Mouse (Mus musculus) adrenal gland (tissue): ENCODE measurements around the gene Syt9.

Experiments used
- intact Hi-C: fragments of 180-260 bp; cut with DNase I; formaldehyde crosslinking; loops from one replicate; pipeline ENCODE4 v1.15.1; 2025
- long read RNA-seq, 2 experiments: library from polyadenylated mRNA; unstranded; transcript quantifications; one replicate each; pipeline ENCODE4 v2.0.0; 2020; ENCODE audit warnings: borderline replicate concordance in 1 of 2; ENCODE audit not compliant: insufficient replicate concordance in 1 of 2

Gene Syt9
- long read RNA-seq, experiment 1, partial matches to known transcripts: 2 of 3 reads
- long read RNA-seq, experiment 1, other reads (novel, unspliced or antisense): 1 of 3 reads
- long read RNA-seq, experiment 2: 0 reads

DNA sequence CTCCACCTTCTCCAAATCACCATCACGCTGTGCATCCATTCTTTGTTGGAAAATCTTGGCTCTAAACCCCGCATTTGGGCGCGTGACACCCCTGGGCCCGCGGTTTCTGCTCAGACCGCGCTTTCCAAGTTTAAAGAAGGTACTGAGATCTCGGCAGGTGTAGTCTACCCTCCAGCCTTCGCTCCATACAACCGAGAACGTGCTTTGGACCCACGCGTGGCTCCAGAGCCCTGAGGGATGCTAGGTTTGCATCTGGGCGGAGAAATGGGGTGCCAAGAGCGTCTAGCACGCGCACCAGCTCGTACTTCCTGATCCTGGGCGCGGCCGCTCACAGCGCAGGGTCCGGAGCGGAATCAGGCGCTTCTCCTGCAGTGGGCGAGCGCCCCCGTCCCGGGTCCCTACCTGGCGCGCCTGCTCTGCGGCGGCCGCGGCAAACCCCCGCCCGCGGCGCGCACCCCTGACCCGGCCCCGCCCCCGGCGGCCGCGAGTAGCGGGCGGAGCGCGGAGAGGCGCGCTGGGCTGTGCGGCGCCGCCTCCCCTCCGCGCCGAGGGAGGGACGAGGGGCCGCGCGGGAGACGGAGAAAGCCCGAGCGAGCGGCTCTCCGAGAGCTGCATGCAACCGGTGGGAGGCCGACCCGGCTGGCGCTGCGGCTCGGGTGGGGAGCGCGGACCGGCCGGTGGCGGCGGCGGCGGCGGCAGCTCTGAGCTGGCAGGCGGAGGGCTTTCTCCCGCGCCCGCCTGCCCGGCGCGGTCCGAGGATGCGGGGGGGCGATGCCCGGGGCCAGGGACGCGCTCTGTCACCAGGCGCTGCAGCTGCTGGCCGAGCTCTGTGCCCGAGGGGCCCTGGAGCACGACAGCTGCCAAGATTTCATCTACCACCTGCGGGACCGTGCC lies at the start of gene Syt9:
Syt9 (plus strand) TSS at position 497 of the 894 bp plus-strand sequence.
- intact Hi-C loops: no loop called here

DNA sequence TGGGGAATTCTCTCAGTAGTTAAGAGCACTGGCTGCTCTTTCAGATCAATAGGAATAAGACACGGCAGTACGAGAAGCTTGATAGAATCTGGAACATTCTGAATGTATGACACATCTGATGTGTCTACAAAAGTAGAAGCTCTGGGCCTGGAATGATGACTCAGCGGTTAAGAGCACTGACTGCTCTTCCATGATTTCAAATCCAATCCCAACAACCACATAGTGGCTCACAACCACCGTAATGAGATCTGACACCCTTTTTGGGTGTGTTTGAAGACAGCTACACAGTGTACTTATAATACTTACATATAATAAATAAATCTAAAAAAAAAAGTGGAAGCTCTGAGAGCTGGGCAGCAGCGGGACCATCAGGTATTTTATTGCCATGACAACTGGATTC lies 31.5 kb upstream of the Syt9 start:
- intact Hi-C loops: no loop called here

DNA sequence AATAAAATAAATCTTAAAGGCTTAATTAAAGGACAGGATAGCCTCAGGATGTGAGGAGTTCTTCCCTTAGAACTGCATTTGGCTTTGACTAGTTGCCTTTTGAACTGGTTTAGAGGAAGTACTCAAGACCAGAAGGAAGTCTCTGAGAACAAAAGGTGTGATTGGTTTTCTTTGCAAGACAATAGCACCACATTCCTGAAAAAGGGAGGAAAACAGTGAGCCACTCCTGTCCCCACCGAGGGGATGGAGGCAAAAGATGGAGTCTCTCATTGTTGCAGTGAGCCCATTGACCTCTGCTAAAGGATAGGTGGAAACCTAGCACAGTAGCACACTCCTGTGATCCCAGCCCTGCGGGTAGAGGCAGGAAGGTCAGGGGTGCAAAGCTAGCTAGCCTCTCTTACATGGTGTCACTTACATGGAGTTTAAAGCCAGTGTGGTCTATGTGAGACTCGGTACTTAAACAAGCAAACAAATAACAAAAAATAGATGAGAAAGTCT lies 30.9 kb upstream of the Syt9 start:
- intact Hi-C loops: no loop called here

DNA sequence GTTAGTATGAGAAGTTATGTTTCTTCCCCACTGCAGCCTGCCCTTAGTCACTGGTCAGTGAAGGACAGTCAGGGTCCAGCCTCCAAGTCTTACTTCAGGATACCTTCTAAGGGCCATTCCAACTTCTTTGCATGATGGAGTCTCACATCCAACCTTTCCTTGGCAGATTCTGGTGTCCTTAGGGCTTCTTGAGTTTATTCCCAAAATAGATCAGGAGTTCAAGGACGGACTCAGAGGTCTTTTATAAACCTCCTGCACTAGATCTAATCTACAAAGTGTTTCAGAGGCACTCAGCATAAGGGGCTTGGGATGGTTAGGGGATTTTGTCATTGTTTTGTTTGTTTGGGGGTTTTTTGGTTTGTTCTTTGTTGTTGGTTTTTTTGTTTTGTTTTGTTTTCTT lies 30.3 kb upstream of the Syt9 start:
- intact Hi-C loops: no loop called here

DNA sequence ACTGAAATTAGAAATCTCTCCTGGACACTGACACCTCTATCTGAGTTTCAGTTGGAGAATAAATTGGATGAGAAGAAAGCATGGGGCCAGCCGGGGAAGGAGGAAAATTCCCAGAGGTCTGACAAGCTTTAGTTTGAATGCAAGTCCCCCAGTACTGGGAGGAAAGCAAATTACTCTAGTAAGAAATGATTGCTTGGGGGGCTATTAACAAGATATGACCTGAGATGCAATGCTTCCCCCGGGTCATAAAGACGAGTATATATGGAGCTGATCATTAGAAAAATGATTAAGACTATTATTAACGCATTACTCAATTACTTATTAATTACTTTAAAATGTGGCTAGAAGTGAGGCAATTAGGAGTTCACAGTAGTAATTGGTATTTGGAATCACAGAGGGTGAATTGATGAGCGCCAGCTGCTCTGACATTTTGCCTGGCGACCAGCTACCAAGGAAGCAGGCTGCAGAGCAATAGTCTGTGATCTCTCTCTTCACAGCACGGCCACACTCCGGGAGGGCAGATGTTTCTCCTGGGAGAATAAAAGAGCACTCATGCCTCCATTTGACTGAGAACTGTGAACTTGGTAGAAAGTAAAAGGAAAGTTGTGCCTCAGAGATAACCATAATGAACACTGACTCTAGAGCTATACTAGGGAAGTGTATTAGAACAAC lies 28.9 kb upstream of the Syt9 start:
- intact Hi-C loops: no loop called here

DNA sequence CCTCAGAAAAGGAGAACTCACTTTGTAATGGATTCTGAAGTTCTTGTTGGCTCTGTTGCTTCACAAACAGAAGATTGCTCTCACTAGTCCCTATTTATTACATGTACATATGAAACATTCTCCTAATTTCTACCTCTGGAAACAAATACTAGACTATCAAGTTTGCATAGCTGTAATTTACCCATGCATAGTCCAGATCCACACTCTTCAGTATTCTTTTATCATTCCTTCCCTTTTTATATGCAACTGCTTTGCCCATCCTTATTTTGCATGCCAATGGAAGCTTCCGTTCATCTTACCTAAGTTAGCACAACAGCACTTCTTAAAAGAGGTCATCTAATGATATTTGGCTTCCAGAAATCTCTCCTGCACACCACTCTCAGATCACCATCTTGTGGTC lies 21.3 kb upstream of the Syt9 start:
- intact Hi-C loops: no loop called here

DNA sequence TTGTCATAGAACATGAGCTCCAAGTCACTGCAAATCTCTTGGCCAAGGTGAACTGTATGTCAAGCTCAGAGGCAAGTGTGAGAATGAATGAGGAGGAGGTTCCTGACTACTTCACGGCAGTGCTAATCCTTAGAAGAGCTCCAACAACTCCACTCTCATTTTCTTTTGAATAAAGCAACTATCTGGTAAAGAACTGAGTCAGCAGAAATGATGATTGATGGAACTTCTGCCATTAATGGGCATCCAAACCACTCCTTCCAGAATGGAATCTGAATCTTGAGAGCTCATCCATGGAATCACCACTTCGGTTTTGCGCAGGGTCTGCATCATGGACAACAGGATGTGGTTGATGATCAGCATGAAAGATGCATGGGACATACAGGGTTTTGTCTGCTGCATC lies 8.4 kb upstream of the Syt9 start:
- intact Hi-C loops: no loop called here

DNA sequence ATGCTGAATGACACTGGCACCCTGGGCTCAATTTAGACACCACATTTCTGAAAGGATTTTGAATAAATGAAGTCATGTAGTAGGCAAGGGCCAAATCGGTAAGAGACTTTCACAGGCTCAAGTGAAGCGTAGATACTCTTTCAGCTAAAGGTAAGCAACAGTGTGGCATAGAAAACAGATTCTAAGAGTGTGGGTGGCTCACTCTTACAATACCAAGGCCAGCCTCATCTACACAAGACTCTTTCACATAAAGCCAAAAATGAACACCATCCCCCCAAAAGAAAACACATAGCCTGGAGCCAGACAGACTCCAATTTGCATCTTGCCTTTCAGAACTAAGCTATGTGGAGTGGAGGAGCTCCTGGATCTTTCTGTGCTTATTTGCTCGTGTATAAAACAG lies 7.9 kb upstream of the Syt9 start:
- intact Hi-C loops: no loop called here

DNA sequence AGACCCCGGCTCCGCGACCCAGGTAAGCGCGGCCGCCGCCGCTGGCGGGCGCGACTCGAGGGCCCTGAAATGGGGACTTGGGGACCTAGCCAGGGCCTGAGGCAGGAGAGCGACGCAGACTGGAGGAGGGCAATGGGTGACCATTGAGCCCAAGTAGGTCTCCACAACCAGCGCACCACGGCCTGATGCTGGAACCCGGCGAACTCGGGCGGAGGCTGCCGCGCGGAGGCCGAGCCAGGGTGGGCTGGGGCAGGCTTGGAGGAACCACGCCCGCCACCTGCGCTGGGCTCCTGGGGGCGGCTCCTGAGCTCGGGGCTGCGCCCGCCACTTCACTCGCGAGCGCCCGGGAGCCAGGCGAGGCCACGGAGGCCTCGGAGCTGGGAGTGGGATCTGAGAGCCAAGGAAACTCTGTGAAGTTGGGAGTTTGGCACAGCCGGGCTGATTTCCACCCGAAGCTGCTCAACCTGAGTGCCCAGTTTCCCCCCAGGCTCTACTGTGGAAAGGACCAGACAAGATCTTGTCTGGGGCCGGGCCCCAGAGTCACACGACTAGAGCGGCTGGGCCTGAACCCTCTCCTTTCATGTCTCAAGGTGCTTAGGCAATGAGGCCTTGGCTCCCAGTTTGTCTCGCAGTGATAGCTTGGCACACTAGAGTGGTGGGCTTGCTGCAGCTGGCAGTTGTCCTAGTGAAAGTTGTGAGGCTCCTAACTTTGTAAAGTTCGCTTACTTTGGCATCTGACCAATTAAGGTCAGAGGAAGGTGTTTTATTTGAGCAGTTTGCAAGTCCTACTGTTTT lies 795 bp downstream of the Syt9 start:
- intact Hi-C loops: no loop called here

DNA sequence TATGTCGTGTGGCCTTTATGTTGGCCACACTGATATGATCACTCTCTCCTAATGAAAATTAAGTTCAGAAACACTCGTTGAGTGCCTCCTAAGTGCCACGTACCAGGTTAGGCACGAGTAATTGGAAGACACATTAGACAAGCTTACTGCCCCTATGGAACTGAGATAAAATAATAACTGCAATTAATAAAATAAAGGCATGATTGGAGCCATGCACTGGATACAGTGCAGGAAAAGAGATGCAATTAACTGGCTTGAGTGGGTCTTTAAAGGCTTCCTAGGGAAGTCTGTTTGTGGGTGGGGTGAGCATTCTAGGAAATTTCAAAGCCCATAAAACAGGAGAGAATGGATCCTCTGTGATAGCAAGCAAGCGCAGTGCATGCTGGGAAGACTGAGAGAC lies 10.0 kb downstream of the Syt9 start:
- intact Hi-C loops: no loop called here

DNA sequence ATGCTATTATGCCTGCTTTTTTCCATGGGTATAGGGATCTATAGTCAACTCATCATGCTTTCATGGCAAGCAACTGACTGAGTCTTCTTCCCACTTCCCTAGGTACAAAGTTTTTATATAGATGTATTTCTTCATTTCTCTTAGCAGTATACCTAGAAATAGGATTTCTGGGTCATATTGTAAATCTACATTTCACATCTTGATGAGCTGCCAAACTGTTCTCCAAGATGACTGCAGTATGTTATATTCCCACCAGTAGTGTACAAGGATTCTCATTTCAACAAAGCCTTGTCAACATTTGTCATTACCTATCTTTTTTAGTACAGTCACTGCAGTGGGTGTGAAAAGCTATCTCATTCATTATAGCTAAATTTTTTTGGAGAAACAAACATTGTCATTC lies 19.1 kb downstream of the Syt9 start:
- intact Hi-C loops: no loop called here

DNA sequence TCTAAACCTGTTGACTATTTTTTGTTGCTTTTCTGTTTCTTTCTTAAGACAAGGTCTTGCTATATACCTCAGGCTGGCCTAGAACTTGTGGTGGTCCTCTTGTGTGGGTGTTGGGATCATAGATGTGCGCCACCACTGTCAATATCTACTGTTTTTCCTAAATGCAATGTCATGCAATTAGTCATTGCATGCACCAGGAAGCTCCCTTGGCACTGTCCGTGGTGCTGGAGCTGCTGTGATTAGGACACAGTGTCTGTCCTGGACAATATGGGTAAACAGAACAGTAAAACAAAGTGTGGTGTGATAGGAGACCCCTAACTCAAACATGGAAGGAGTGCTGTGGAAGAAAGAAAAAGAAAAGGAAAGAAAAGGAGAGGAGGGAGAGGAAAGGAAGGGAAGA lies 22.2 kb downstream of the Syt9 start:
- intact Hi-C loops: no loop called here

DNA sequence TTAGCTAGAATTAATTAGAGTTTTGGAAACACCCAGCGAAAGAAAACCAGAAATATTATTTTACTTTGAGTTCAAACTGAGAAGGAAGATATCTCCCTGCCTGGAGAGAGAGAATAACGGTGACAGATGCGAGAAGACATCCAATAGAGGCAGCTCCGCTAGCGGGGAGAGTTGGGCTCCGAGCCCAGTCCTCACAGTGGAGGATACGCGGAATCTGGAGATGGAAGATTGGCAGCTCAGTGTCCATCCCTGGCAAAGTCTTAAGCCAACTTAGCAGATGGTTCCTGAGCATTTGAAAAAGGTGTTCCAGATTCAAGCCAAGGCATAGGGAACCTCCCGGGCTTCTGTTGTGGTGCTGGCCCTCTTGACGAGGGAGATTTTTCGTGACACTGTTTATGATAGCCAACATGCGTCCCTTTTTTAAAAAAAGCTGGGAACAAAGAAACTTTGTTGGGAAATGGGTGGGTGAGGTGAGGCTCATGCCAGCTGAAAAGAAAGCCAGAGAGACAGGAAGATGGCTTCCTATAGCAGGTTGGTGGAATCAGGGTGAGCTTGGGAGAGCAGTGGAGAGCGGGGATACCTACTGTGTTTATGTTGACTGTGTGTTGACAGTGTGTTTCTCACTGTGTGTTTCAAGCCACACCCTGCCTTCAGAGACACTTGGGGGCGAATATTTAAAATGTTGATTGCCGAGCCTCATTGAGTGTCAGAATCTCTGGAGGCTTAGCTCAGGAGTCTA lies 29.7 kb downstream of the Syt9 start:
- intact Hi-C loops: no loop called here

DNA sequence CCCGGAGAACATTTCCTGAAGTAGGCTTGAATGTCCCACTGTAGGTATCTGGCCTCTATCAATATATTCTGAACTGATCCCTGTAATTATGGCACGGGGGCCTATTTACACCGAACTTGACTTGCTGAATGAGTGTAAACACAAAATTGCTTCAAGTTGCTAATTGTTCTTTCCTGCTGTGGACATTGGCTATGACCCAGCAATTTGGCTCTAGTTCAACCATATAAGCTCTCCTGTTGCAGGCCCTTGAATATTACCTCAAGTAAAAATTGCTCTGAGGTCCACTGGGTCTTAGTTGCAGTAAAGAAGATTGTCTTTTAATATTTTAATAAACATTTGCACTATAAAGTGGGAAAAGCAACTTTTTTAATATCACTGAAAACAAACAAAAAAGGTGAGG lies 32.7 kb downstream of the Syt9 start:
- intact Hi-C loops: no loop called here

DNA sequence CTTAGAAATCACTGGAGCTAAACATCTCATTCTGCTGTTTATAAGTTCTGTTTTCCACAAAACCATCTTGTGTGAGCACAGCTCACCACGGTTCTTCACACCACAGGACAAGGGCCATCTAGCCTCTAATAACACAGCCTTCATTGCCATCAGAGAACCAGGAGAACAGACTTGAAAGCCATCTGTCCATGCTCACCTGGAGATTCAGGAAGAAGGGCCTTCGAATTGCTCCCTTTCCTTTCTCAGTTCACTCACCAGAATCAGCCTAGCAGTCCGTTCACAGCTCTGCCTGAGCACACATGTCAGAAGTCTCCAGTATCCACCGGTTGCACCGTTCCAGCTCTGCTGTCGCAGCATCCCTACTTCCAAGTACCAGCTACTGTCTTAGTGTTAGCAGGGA lies 44.4 kb downstream of the Syt9 start:
- intact Hi-C loops: no loop called here

DNA sequence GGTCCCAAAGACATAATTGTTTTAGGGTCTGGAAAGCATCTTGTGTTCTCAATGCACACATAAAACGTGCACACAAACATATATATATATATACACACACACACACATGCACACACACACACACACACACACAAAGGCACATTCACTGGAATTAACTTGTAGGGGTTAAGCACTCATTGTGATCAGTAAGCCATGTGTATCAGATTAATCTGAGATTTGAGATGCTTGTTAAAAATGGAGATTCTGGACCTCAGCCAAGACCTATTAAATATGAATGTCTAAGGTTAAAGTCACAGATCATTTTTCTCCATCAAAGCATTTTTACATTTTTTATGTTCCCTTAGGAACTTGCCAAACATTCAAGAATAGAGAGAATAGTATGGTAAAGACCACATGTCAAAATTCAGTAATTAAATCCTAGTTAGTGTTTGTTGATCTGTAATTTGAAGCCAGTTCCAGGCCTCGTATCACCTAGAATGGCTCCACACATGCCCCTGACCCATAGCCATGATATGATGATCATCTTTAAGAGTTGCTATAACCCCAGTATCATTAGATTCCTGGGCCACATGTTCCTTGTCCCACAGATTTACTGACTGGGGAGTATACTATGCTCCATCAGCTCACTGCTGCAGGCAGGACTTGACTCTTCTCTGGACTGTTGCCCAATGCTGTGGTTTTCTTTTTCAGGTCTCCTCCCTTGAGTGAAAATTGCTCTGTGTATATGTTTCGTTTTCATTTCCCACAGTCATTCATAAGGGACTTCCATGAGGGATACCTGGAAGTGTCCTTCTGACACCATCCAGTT lies 46.7 kb downstream of the Syt9 start:
- intact Hi-C loops: no loop called here

DNA sequence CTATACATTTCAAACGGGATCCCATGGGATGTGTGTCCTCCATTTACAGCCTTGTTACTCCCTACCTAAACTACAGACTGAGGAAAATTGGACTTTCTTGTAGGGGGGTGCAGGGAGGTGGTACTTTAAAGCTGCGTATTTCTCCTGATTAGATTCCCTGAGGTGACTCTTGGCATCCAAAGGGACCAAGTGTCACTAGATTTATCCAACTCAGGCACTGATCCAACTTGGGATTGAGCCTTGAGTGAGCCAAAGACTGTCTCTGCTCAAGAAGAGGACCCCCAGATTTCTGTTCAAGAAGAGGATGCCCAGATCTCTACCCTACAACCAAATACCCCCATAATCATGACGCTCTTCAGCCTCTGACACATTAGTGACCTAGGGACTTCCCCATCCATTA lies 66.9 kb downstream of the Syt9 start:
- intact Hi-C loops: no loop called here

DNA sequence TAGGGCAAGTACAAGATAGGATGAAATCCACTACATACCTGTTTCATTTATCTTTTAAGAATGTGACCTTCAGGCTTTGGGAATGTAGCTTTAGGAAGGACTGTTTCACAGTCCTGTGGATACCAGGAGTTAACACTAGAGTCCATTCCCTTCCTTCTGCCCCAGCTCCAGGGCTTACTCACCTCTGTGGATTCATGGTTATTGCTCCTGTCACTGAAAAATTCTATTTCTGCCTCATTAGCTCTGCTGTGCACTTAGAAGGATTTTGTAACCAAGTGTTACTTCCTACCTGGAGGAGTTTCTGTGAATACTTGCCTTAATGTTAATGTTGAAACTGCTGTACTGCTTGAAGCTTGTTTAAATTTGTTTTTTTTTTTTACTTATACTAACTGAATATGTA lies 74.1 kb downstream of the Syt9 start:
- intact Hi-C loops: no loop called here

DNA sequence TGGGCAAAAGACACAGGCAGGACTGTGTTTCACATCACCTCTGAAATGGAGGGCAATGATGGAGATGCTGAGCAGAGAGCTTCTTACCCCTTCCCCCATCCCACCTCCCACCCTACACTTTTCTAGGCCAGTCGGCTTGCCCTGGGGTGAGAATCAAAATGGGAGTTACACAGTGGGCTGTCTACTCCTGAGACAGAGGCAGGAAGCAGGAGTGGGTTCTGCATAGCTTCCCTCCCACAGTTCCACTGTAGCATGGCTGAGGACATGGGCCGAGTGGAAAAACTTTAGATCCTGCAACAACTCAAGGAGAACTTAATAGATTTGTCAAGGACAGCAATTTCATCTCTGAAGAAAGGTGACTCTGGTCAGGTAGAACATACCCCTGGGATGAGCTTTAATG lies 84.1 kb downstream of the Syt9 start:
- intact Hi-C loops: no loop called here

DNA sequence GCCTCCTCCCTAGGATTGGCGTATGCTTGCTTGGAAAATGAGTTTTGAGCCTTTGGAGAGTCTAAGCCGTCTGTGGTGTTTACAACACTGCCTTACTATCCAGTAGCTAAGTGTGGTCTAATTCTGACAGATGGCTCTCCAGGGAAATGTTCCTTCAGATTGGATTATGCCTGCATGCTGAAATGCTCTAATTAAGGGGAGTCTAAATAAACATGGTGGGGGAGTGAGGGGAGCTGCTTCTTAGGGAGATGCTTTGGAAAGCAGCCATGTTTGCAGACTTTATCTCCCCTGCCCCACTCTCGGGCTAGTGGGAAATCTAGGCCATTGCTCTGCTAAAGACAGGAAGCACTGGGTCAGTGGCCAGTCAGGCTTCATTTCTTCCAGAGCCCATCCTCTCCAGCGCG lies 84.6 kb downstream of the Syt9 start:
- intact Hi-C loops: no loop called here
